Mouse (Mus musculus): Measurements from ENCODE around the gene AI854703.

Gene AI854703

GRCm38 (mm10) chr6:48658721-48659120 is 32.2 kb downstream of the AI854703 start:
- no peak for DNase-seq (ENCODE audit: low spot score)

GRCm38 (mm10) chr6:48664750-48665149 is 38.2 kb downstream of the AI854703 start:
- DNase-seq (ENCODE audit: low spot score): no peak

- DNase-seq (ENCODE audit: low spot score): no peak
Observed at GRCm38 (mm10) chr6:48665471-48665870, 38.9 kb downstream of the AI854703 start.

- no peak for DNase-seq (ENCODE audit: low spot score)
Observed at GRCm38 (mm10) chr6:48666159-48666586, 39.6 kb downstream of the AI854703 start.

- no peak for DNase-seq (ENCODE audit: low spot score)
Observed at GRCm38 (mm10) chr6:48668022-48668421, 41.5 kb downstream of the AI854703 start.

GRCm38 (mm10) chr6:48669446-48669969 is 42.9 kb downstream of the AI854703 start:
- DNase-seq (ENCODE audit: low spot score): no peak

- DNase-seq (ENCODE audit: low spot score): no peak
Observed at GRCm38 (mm10) chr6:48674291-48675058, 47.9 kb downstream of the AI854703 start.

- DNase-seq (ENCODE audit: low spot score): peak; percentile 45
Observed at GRCm38 (mm10) chr6:48675400-48675930, 48.9 kb downstream of the AI854703 start.

- DNase-seq (ENCODE audit: low spot score): peak; percentile 9
Observed at GRCm38 (mm10) chr6:48675931-48676859, 49.6 kb downstream of the AI854703 start, which contains the start of gene Gimap9. Gene Gimap9, plus strand, starts transcription at chr6:48676129.

- DNase-seq (ENCODE audit: low spot score): no peak
Observed at GRCm38 (mm10) chr6:48676860-48677415, 50.4 kb downstream of the AI854703 start.

GRCm38 (mm10) chr6:48677492-48678345 is 51.2 kb downstream of the AI854703 start:
- no peak for DNase-seq (ENCODE audit: low spot score)

GRCm38 (mm10) chr6:48678391-48678790 is 51.8 kb downstream of the AI854703 start:
- DNase-seq (ENCODE audit: low spot score): no peak

GRCm38 (mm10) chr6:48679701-48680100 is 53.1 kb downstream of the AI854703 start:
- no peak for DNase-seq (ENCODE audit: low spot score)

- DNase-seq (ENCODE audit: low spot score): no peak
Observed at GRCm38 (mm10) chr6:48680421-48680820, 53.9 kb downstream of the AI854703 start.

GRCm38 (mm10) chr6:48681472-48682090 is 55.0 kb downstream of the AI854703 start:
- no peak for DNase-seq (ENCODE audit: low spot score)

- DNase-seq (ENCODE audit: low spot score): no peak
Observed at GRCm38 (mm10) chr6:48682271-48682670, 55.7 kb downstream of the AI854703 start.

All from embryo, embryonic 10 days (tissue).